Mouse (Mus musculus) stomach, postnatal 0 days (tissue): ENCODE results near the gene Ust.

Experiments used
- CTCF ChIP-seq: IDR thresholded peaks from 2 replicates; pipeline ENCODE4 v1.5.1; 2016; ENCODE audit warnings: antibody characterized with exemption, low read depth, mild to moderate bottlenecking, moderate library complexity
- EP300 ChIP-seq: optimal IDR thresholded peaks from 2 replicates; pipeline ENCODE3; 2016; ENCODE audit warnings: antibody characterized with exemption

DNA sequence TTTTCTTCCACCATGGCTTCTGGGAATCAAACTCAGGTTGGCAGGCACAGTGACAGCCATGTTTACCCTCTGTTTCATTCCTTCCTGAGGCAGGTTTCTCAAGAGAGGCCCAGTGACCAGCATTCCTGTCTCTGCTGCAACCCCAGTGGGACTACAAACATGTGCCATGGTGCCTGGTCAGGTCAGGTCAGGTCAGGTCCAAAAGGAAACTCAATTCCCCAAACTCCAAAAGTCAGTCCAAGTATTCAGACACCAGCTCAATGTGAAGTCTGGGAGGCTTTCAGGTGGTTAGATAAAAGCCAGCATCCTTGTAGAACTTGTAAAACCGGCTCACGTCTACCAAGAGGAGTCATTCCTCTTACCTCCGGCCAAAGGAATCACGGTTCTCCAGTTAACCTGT lies 333.0 kb downstream of the Ust start:
- TF ChIP-seq CTCF (no peak), EP300 (no peak)
